Mouse (Mus musculus) C2C12 (cell line): ENCODE results near the gene Ppp1r1b. TPM values are rescaled to one million over a fixed set of nuclear protein-coding genes. Genes with fewer than 3 reads are reported as not detected.

Experiments used
- H3K27me3 ChIP-seq: one replicate; pipeline ENCODE4 v1.6.1; 2011; ENCODE audit not compliant: control insufficient read depth, insufficient read depth, insufficient read length
- H3K36me3 ChIP-seq: one replicate; pipeline ENCODE4 v1.6.1; 2011; ENCODE audit not compliant: control insufficient read depth, insufficient read depth
- H3K4me3 ChIP-seq: one replicate; pipeline ENCODE4 v1.5.1; 2011; ENCODE audit warnings: mild to moderate bottlenecking, control low read depth; ENCODE audit not compliant: poor library complexity, insufficient read depth, severe bottlenecking
- H3K79me2 ChIP-seq: one replicate; pipeline ENCODE4 v1.6.1; 2011; ENCODE audit not compliant: control insufficient read depth, insufficient read depth
- H3K79me3 ChIP-seq: one replicate; pipeline ENCODE4 v1.6.1; 2011; ENCODE audit warnings: low read depth, control low read depth
- H3ac ChIP-seq: one replicate; pipeline ENCODE3; 2011; ENCODE audit warnings: low read depth; ENCODE audit not compliant: control insufficient read depth, insufficient read length
- CEBPB ChIP-seq: IDR thresholded peaks from one replicate; pipeline ENCODE4 v1.6.1; 2011; ENCODE audit warnings: low read depth, mild to moderate bottlenecking, control low read depth, moderate library complexity
- CTCF ChIP-seq: IDR thresholded peaks from one replicate; pipeline ENCODE4 v1.5.1; 2011; ENCODE audit not compliant: control insufficient read depth, insufficient read depth, insufficient read length
- FOSL1 ChIP-seq: IDR thresholded peaks from one replicate; pipeline ENCODE4 v1.8.0; 2011; ENCODE audit warnings: mild to moderate bottlenecking, low read length; ENCODE audit not compliant: poor library complexity, insufficient read depth, severe bottlenecking
- MAX ChIP-seq: IDR thresholded peaks from one replicate; pipeline ENCODE4 v1.6.1; 2011; ENCODE audit warnings: mild to moderate bottlenecking, control low read depth
- MYOD1 ChIP-seq: IDR thresholded peaks from one replicate; pipeline ENCODE4 v1.6.1; 2011; ENCODE audit warnings: low read depth; ENCODE audit not compliant: control insufficient read depth, insufficient read length
- MYOG ChIP-seq: IDR thresholded peaks from one replicate; pipeline ENCODE4 v1.6.1; 2011; ENCODE audit not compliant: control insufficient read depth, insufficient read length; ENCODE audit errors: extremely low read depth
- USF1 ChIP-seq: IDR thresholded peaks from one replicate; pipeline ENCODE4 v1.6.1; 2011; ENCODE audit warnings: low read depth, mild to moderate bottlenecking, control low read depth, moderate library complexity
- polyA plus RNA-seq: library from polyadenylated mRNA; unstranded; fragments of >200 nt; fragmentation: generic; extraction: Trizol; gene quantifications from one replicate; pipeline ENCODE4 v1.2.1, GENCODE M21; 2012; ENCODE audit warnings: missing spikeins

The Ppp1r1b gene
- polyA plus RNA-seq, 1 experiment = 0.28 TPM

DNA sequence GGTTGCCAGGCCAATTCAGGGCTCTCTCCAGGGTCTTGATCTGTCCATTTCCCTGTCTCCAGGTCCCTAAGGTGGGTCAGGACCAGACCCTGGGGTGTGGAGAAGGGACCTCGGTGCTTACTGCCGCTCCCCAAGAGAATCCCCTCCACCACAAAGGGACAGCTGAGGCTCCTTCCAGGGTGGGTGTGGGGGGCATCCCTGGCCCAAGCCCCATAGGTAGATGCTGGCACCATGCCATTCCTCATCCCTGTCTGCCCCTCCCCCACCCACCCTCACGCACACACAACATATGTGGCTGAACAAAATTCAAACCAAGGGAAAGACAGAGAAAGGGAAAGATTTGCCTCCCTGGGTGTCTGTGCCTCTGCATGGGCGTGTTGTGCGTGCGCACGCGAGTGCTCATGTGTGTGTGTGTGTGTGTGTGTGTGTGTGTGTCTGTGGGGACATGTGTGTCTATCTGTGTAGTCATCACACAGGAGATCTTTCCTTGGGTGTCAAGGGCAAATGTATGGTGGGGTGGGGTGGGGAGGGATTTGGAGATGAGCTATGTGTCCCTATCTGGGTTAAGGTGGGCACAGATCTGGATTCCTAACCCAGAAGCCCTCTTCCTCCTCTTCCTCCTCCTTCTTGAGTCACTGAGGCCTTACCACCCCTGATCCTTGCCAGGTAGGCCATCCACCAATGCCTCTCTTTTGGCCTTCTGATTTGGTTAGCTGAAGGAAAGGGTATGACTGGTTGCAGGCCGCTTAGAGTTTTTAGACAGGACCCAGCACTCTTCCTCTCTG, 18.1 kb upstream of the Ppp1r1b start:
- Histone ChIP-seq H3K27me3 (peaks cover 83% of the 10 kb centered on the region), H3ac (no peak overlapping the region)
- TF ChIP-seq MYOG (no peak), MYOD1 (no peak), CTCF (no peak), CEBPB (no peak), USF1 (no peak), MAX (no peak), FOSL1 (no peak)

DNA sequence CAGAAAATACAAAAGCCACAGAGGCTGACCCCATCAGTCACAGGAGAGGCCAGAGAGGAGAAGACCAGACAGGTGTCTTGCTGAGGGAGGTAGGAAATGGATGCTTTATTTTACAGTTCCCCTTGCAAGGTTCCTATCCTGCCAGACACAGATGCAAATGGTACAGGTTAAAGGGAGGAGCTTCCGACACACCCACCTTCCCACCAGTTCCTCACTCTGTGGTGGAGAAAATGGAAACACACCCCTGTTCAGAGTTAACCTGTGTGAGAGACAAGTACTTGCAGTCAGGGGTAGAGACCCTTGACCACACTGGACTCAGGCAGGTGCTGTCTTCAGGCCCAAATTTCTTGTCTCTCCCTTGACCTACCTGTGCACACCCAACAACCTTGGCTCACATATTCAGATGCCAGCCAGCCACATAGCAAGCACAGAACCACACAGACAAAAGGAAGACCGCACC, 17.4 kb upstream of the Ppp1r1b start:
- Histone ChIP-seq H3ac (no peak overlapping the region), H3K36me3 (no peaks in the 10 kb centered on the region), H3K79me2 (no peaks in the 10 kb centered on the region), H3K4me3 (no peak overlapping the region), H3K79me3 (no peaks in the 10 kb centered on the region), H3K27me3 (peaks cover 83% of the 10 kb centered on the region)
- TF ChIP-seq FOSL1 (no peak), CTCF (no peak), USF1 (no peak), MYOD1 (no peak), MYOG (no peak), CEBPB (no peak), MAX (no peak)

More for the DNA sequence above, 18.1 kb upstream of the Ppp1r1b start:
- Histone ChIP-seq H3K79me2 (no peaks in the 10 kb centered on the region), H3K79me3 (no peaks in the 10 kb centered on the region), H3K4me3 (no peak overlapping the region), H3K36me3 (no peaks in the 10 kb centered on the region)

DNA sequence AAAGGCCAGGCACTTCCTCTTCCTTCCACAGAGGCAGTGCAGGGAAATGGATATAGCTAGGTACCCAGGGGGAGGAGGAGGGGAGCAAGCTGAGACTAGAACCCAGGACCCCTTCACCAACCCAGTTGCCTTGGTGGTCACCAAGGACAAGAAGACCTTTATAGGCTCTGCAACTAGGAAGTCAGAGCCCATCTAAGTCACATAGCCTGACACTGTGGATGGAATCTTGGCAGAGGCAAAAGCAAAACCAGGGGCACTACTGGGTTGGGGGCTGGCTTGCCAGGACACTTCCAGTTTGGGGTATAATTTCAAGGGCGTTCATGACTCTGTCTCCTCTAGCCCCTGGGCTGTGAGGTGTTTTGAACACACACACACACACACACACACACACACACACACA, 16.8 kb upstream of the Ppp1r1b start:
- no peak overlapping the region for H3K4me3 ChIP-seq
- no peaks in the 10 kb centered on the region for H3K79me2 ChIP-seq
- no peaks in the 10 kb centered on the region for H3K79me3 ChIP-seq
- H3ac ChIP-seq = no peak overlapping the region
- TF ChIP-seq USF1 (no peak), MAX (no peak), FOSL1 (no peak), MYOG (no peak), CTCF (no peak), MYOD1 (no peak), CEBPB (no peak)
- peaks cover 81% of the 10 kb centered on the region for H3K27me3 ChIP-seq
- no peaks in the 10 kb centered on the region for H3K36me3 ChIP-seq

DNA sequence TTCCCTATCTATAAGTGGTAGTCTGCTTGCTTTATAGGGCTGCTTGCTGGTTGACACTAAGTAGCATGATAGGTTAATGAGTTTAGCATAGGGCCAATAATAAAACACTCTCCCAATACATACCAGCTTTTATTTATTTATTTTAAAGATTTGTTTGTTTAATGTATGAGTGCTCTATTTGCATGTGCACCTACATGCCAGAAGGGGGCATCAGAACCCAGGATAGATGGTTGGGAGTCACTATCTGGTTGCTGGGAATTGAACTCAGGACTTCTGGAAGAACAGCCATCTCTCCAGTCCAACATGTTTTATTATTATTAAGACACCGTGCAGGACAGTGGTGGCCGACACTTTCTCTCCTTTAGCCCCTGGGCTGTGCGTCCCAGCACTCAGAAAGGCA, 16.0 kb upstream of the Ppp1r1b start:
- Histone ChIP-seq H3K79me3 (no peaks in the 10 kb centered on the region), H3K4me3 (no peak overlapping the region), H3K27me3 (peaks cover 78% of the 10 kb centered on the region), H3ac (no peak overlapping the region), H3K36me3 (no peaks in the 10 kb centered on the region), H3K79me2 (no peaks in the 10 kb centered on the region)
- TF ChIP-seq MAX = no peak
- TF ChIP-seq FOSL1 = no peak
- no peak for TF ChIP-seq CTCF
- no peak for TF ChIP-seq MYOD1
- no peak for TF ChIP-seq MYOG
- no peak for TF ChIP-seq CEBPB
- TF ChIP-seq USF1 = no peak

DNA sequence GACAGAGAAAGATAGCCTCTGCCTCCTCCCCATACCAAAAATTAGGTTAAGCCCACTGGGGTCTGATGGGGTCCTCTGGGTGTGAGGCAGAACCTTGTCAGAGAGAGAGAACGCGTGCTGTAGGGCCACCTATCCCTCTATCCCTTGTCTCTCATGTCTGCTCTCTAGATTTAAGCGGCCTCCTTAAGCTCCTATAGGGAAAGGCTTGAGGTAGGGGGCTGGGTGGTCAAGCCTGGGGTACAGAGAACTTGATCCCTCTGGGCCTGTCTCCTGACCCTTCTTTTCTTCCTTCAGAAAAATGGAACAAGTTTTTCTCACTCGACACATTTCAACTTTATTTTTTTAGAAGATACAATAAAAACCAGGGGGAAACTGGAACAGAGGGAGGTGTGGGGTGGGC, 15.4 kb upstream of the Ppp1r1b start:
- Histone ChIP-seq H3K36me3 (no peaks in the 10 kb centered on the region), H3K4me3 (no peak overlapping the region), H3K79me3 (no peaks in the 10 kb centered on the region), H3K27me3 (peaks cover 77% of the 10 kb centered on the region), H3ac (no peak overlapping the region), H3K79me2 (no peaks in the 10 kb centered on the region)
- TF ChIP-seq MYOG (no peak), USF1 (no peak), MAX (no peak), FOSL1 (no peak), CEBPB (no peak), MYOD1 (no peak), CTCF (no peak)
